Mouse (Mus musculus): ENCODE measurements around the gene Saa3.

DNA sequence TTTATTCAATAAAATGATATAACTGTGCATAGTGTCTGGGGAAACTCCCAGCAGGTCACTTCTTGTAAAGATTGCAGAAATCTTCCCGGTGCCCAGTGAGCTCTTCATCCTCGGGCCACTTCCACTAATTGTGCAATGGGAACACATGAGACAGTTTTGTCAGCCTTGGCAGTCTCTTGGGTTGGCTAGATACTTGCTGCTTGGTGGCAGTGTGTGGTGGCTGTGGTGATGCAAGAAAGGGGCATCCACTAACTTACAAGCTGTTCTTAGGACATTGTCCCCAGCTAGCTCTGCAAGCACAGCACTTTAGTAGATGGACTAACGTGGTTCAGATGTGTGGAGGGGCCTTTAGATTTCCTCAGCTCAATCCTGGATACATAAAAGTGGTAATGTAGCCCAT lies 30.3 kb upstream of the Saa3 start:
- TF ChIP-seq POLR2A (IDR thresholded peaks at IDR 0.05; ENCODE audit: low read depth, low read length) (no peak), CTCF (IDR thresholded peaks at IDR 0.05; ENCODE audit: extremely low read depth, insufficient read depth, insufficient read length, insufficient replicate concordance) (no peak)

Data from spleen, adult 2 months (tissue).